Mouse (Mus musculus) forebrain, embryonic 10.5 days (tissue): ENCODE measurements at regions not wholly inside any gene's neighbourhood (a gene's known extent, or its start where the extent isn't known, plus 50 kb on each side); places are given as distances from the start of the nearest gene placed in this dataset.

Experiments used
- DNase-seq: peaks from one replicate; pipeline ENCODE4 v3.0.0-alpha.2; 2017; ENCODE audit warnings: low spot score; ENCODE audit errors: extremely low spot score
- H3K27ac ChIP-seq: fragments of 300-500 bp; sonication (generic); 2 replicates; pipeline ENCODE4 v1.5.1; 2016; ENCODE audit warnings: mild to moderate bottlenecking
- H3K27me3 ChIP-seq: fragments of 300-500 bp; sonication (generic); 2 replicates; pipeline ENCODE4 v1.6.1; 2016; ENCODE audit warnings: mild to moderate bottlenecking; ENCODE audit not compliant: poor library complexity, severe bottlenecking
- H3K36me3 ChIP-seq: fragments of 300-500 bp; sonication (generic); replicated peaks from 2 replicates; pipeline ENCODE4 v1.6.1; 2016; ENCODE audit warnings: mild to moderate bottlenecking, moderate library complexity
- H3K4me1 ChIP-seq: fragments of 300-500 bp; sonication (generic); 2 replicates; pipeline ENCODE4 v1.6.1; 2016
- H3K4me3 ChIP-seq: fragments of 300-500 bp; sonication (generic); 2 replicates; pipeline ENCODE4 v1.5.1; 2016; ENCODE audit warnings: mild to moderate bottlenecking, moderate library complexity
- H3K9me3 ChIP-seq: fragments of 300-500 bp; sonication (generic); 2 replicates; pipeline ENCODE4 v1.6.1; 2016; ENCODE audit warnings: mild to moderate bottlenecking, moderate library complexity
- WGBS: fragments of 180-500 bp; shearing (Covaris S2); methylation state at CpG from one replicate; pipeline ENCODE4 v1.1.7; 2016; 5-methylcytosine and 5-hydroxymethylcytosine counted together

- Histone ChIP-seq H3K4me3 (no peak overlapping the region), H3K27me3 (no peaks in the 10 kb centered on the region)
These were observed 129.4 kb upstream of the Tas2r134 start for GRCm38 (mm10) chr2:51497896-51498295.

GRCm38 (mm10) chr2:51473753-51474152 is 153.6 kb upstream of the Tas2r134 start:
- no peak for DNase-seq
- WGBS: 79% methylated on average over 2 of the region's 2 CpGs
- H3K27ac ChIP-seq: no peak overlapping the region
- no peaks in the 10 kb centered on the region for H3K9me3 ChIP-seq
- H3K36me3 ChIP-seq: no peaks in the 10 kb centered on the region
- no peaks in the 10 kb centered on the region for H3K4me1 ChIP-seq
- no peak overlapping the region for H3K4me3 ChIP-seq
- H3K27me3 ChIP-seq: no peaks in the 10 kb centered on the region

More at GRCm38 (mm10) chr2:51497896-51498295, 129.4 kb upstream of the Tas2r134 start:
- no peak overlapping the region for H3K27ac ChIP-seq
- no peak for DNase-seq
- no peaks in the 10 kb centered on the region for H3K9me3 ChIP-seq
- H3K36me3 ChIP-seq: no peaks in the 10 kb centered on the region
- peaks cover 2% of the 10 kb centered on the region; the same call in 1 of the 2 replicates for H3K4me1 ChIP-seq
- 93% methylated on average over 2 of the region's 2 CpGs for WGBS

- Histone ChIP-seq H3K27me3 (no peaks in the 10 kb centered on the region), H3K36me3 (no peaks in the 10 kb centered on the region), H3K4me3 (no peak overlapping the region), H3K9me3 (no peaks in the 10 kb centered on the region), H3K4me1 (no peaks in the 10 kb centered on the region), H3K27ac (no peak overlapping the region)
- 83% methylated on average over 7 of the region's 7 CpGs for WGBS
- DNase-seq: no peak
These were observed 160.2 kb upstream of the Tas2r134 start for GRCm38 (mm10) chr2:51467027-51467694.

- Histone ChIP-seq H3K4me1 (no peaks in the 10 kb centered on the region), H3K9me3 (no peaks in the 10 kb centered on the region), H3K27ac (no peak overlapping the region), H3K36me3 (no peaks in the 10 kb centered on the region), H3K27me3 (no peaks in the 10 kb centered on the region), H3K4me3 (no peak overlapping the region)
- DNase-seq: no peak
- whole genome bisulfite sequencing: 96% methylated on average over 7 of the region's 7 CpGs
These were observed 161.3 kb upstream of the Tas2r134 start for GRCm38 (mm10) chr2:51466003-51466402.

- Histone ChIP-seq H3K4me3 (no peak overlapping the region), H3K27me3 (no peaks in the 10 kb centered on the region), H3K36me3 (no peaks in the 10 kb centered on the region), H3K27ac (no peak overlapping the region), H3K4me1 (no peaks in the 10 kb centered on the region), H3K9me3 (no peaks in the 10 kb centered on the region)
- 85% methylated on average over 7 of the region's 7 CpGs for WGBS
- DNase-seq: no peak
These were observed 161.7 kb upstream of the Tas2r134 start for GRCm38 (mm10) chr2:51465576-51465975.

- no peaks in the 10 kb centered on the region for H3K27me3 ChIP-seq
- H3K27ac ChIP-seq: no peak overlapping the region
- WGBS: 91% methylated on average over 2 of the region's 2 CpGs
- no peaks in the 10 kb centered on the region for H3K9me3 ChIP-seq
- H3K4me3 ChIP-seq: no peak overlapping the region
- H3K4me1 ChIP-seq: no peaks in the 10 kb centered on the region
- no peaks in the 10 kb centered on the region for H3K36me3 ChIP-seq
- DNase-seq: no peak
These were observed 163.0 kb upstream of the Tas2r134 start for GRCm38 (mm10) chr2:51464356-51464755.

- 86% methylated on average over 2 of the region's 2 CpGs for WGBS
- no peak overlapping the region for H3K27ac ChIP-seq
- no peaks in the 10 kb centered on the region for H3K4me1 ChIP-seq
- DNase-seq: no peak
- H3K27me3 ChIP-seq: no peaks in the 10 kb centered on the region
- H3K4me3 ChIP-seq: no peak overlapping the region
- H3K9me3 ChIP-seq: no peaks in the 10 kb centered on the region
- no peaks in the 10 kb centered on the region for H3K36me3 ChIP-seq
These were observed 166.4 kb upstream of the Tas2r134 start for GRCm38 (mm10) chr2:51460896-51461295.

- no peak for DNase-seq
- WGBS: 88% methylated on average over 2 of the region's 2 CpGs
These were observed 167.8 kb upstream of the Tas2r134 start for GRCm38 (mm10) chr2:51459486-51459885.

GRCm38 (mm10) chr2:51457717-51458116 is 169.6 kb upstream of the Tas2r134 start:
- Histone ChIP-seq H3K27ac (no peak overlapping the region), H3K4me1 (no peaks in the 10 kb centered on the region), H3K9me3 (no peaks in the 10 kb centered on the region), H3K27me3 (no peaks in the 10 kb centered on the region), H3K4me3 (no peak overlapping the region), H3K36me3 (no peaks in the 10 kb centered on the region)
- 89% methylated on average over 2 of the region's 2 CpGs for WGBS
- no peak for DNase-seq

More at GRCm38 (mm10) chr2:51459486-51459885, 167.8 kb upstream of the Tas2r134 start:
- no peak overlapping the region for H3K27ac ChIP-seq
- no peaks in the 10 kb centered on the region for H3K27me3 ChIP-seq
- no peaks in the 10 kb centered on the region for H3K9me3 ChIP-seq
- H3K4me3 ChIP-seq: no peak overlapping the region
- H3K36me3 ChIP-seq: no peaks in the 10 kb centered on the region
- no peaks in the 10 kb centered on the region for H3K4me1 ChIP-seq

- Histone ChIP-seq H3K4me3 (no peak overlapping the region), H3K4me1 (no peaks in the 10 kb centered on the region)
- WGBS: 89% methylated on average over 7 of the region's 7 CpGs
These were observed 174.5 kb upstream of the Tas2r134 start for GRCm38 (mm10) chr2:51452816-51453215.

GRCm38 (mm10) chr2:51448121-51448520 is 179.2 kb upstream of the Tas2r134 start:
- H3K9me3 ChIP-seq: no peaks in the 10 kb centered on the region
- no peak overlapping the region for H3K27ac ChIP-seq
- H3K36me3 ChIP-seq: no peaks in the 10 kb centered on the region
- no peak for DNase-seq
- WGBS: 97% methylated on average over 3 of the region's 3 CpGs
- peaks cover 18% of the 10 kb centered on the region for H3K4me1 ChIP-seq
- H3K27me3 ChIP-seq: no peaks in the 10 kb centered on the region
- no peak overlapping the region for H3K4me3 ChIP-seq

More at GRCm38 (mm10) chr2:51452816-51453215, 174.5 kb upstream of the Tas2r134 start:
- Histone ChIP-seq H3K27me3 (no peaks in the 10 kb centered on the region), H3K27ac (no peak overlapping the region), H3K9me3 (no peaks in the 10 kb centered on the region), H3K36me3 (no peaks in the 10 kb centered on the region)
- no peak for DNase-seq

- 92% methylated on average over 5 of the region's 5 CpGs for WGBS
- no peak overlapping the region for H3K27ac ChIP-seq
- no peak for DNase-seq
- no peaks in the 10 kb centered on the region for H3K9me3 ChIP-seq
- no peaks in the 10 kb centered on the region for H3K27me3 ChIP-seq
- no peaks in the 10 kb centered on the region for H3K36me3 ChIP-seq
- no peak overlapping the region for H3K4me3 ChIP-seq
- peaks cover 19% of the 10 kb centered on the region for H3K4me1 ChIP-seq
These were observed 179.7 kb upstream of the Tas2r134 start for GRCm38 (mm10) chr2:51447616-51448015.

GRCm38 (mm10) chr2:51444386-51445080 is 182.8 kb upstream of the Tas2r134 start:
- Histone ChIP-seq H3K27me3 (no peaks in the 10 kb centered on the region), H3K4me1 (peaks cover 19% of the 10 kb centered on the region), H3K4me3 (no peak overlapping the region), H3K36me3 (no peaks in the 10 kb centered on the region), H3K27ac (no peak overlapping the region), H3K9me3 (no peaks in the 10 kb centered on the region)
- DNase-seq: no peak
- 77% methylated on average over 9 of the region's 9 CpGs for WGBS
